Mouse (Mus musculus) CD4-positive naive resting alpha-beta T cell, adult 76 days (primary cell): ENCODE measurements around the gene Glrx5. TPM values are rescaled to one million over a fixed set of nuclear protein-coding genes. Genes with fewer than 3 reads are reported as not detected.

ENCODE experiments used
- total RNA-seq: library from RNA; stranded (reverse); gene quantifications from one replicate; pipeline ENCODE4 v1.2.4, GENCODE M21; 2023

Gene Glrx5
- 21.0 TPM for total RNA-seq

GRCm38 (mm10) chr12:105032147-105032831 lies at the start of gene Glrx5:
TSS of gene Glrx5 (plus strand) at chr12:105032688.

GRCm38 (mm10) chr12:105009370-105010212 lies 22.9 kb upstream of the Glrx5 start, which contains the start of gene Syne3:
TSS of gene Syne3 (minus strand) at chr12:105009809.

Other genes with a start within 250 kb of the Glrx5 start
- not detected for gene Clmn, start 167.6 kb upstream of the Glrx5 start, total RNA-seq
- 8.0 TPM for gene Syne3, start 22.9 kb upstream of the Glrx5 start, total RNA-seq
- not detected for gene Tcl1b2, start 113.3 kb downstream of the Glrx5 start, total RNA-seq
- not detected for gene Tcl1b1, start 127.0 kb downstream of the Glrx5 start, total RNA-seq
- not detected for gene Tcl1b5, start 143.7 kb downstream of the Glrx5 start, total RNA-seq
- gene Tcl1b3, start 158.4 kb downstream of the Glrx5 start, total RNA-seq: not detected
- gene Tcl1b4, start 169.3 kb downstream of the Glrx5 start, total RNA-seq: not detected
- not detected for gene Tcl1, start 190.1 kb downstream of the Glrx5 start, total RNA-seq